Mouse (Mus musculus): ENCODE data around the gene Hist1h3b. TPM values are rescaled to one million over a fixed set of nuclear protein-coding genes. Genes with fewer than 3 reads are reported as not detected.
A peak's percentile ranks its signal among the peaks of the same experiment; 100 is the strongest.
"Not testable (repeated sequence)": the region's sequence is repeated elsewhere in the genome, so short reads cannot be mapped to it uniquely, and the experiment has no call there.

Hist1h3b gene
- polyA plus RNA-seq, 2 experiments: 6.5 to 52.4 TPM

GRCm38 (mm10) chr13:23708654-23709053, 43.4 kb upstream of the Hist1h3b start:
- Histone ChIP-seq H3K36me3 (ENCODE audit: control insufficient read depth, insufficient read depth, low read length) (no peaks in the 10 kb centered on the region), H3K9ac (ENCODE audit: low read depth, low read length, severe bottlenecking) (no peak overlapping the region), H3K9me3 (ENCODE audit: control insufficient read depth, low read length) (no peaks in the 10 kb centered on the region), H3K27ac (replicated peaks; ENCODE audit: low read depth, low read length) (no peak overlapping the region), H3K4me2 (replicated peaks; ENCODE audit: low read depth, low read length, severe bottlenecking) (no peak overlapping the region), H3K4me1 (ENCODE audit: control insufficient read depth, insufficient read depth, low read length) (peaks cover 10% of the 10 kb centered on the region), H3K4me3 (replicated peaks; ENCODE audit: low read length) (no peak overlapping the region), H3K27me3 (ENCODE audit: control insufficient read depth, insufficient read depth, low read length) (no peaks in the 10 kb centered on the region)
- ATAC-seq (ENCODE audit: low FRiP score, low read depth) (no peak), DNase-seq (ENCODE audit: low spot score) (no peak)
- 62% methylated on average over 4 of the region's 4 CpGs for WGBS
- no peak for TF ChIP-seq POLR2A (IDR thresholded peaks at IDR 0.05; ENCODE audit: borderline replicate concordance, extremely low read depth, insufficient read depth, insufficient read length)

GRCm38 (mm10) chr13:23709714-23710373, 42.2 kb upstream of the Hist1h3b start:
- Histone ChIP-seq H3K9ac (ENCODE audit: low read depth, low read length, severe bottlenecking) (peak overlapping the region; percentile 57), H3K36me3 (ENCODE audit: control insufficient read depth, insufficient read depth, low read length) (no peaks in the 10 kb centered on the region), H3K27ac (replicated peaks; ENCODE audit: low read depth, low read length) (no peak overlapping the region), H3K4me3 (replicated peaks; ENCODE audit: low read length) (peak overlapping the region; percentile 39), H3K4me2 (replicated peaks; ENCODE audit: low read depth, low read length, severe bottlenecking) (peak overlapping the region; percentile 64), H3K27me3 (ENCODE audit: control insufficient read depth, insufficient read depth, low read length) (no peaks in the 10 kb centered on the region), H3K4me1 (ENCODE audit: control insufficient read depth, insufficient read depth, low read length) (peaks cover 10% of the 10 kb centered on the region), H3K9me3 (ENCODE audit: control insufficient read depth, low read length) (no peaks in the 10 kb centered on the region)
- no peak for DNase-seq (ENCODE audit: low spot score)
- TF ChIP-seq POLR2A (IDR thresholded peaks at IDR 0.05; ENCODE audit: borderline replicate concordance, extremely low read depth, insufficient read depth, insufficient read length): no peak
- peak; percentile 21; the same call in 1 of the 2 replicates for ATAC-seq (ENCODE audit: low FRiP score, low read depth)
- WGBS: 16% methylated on average over 15 of the region's 15 CpGs

DNA sequence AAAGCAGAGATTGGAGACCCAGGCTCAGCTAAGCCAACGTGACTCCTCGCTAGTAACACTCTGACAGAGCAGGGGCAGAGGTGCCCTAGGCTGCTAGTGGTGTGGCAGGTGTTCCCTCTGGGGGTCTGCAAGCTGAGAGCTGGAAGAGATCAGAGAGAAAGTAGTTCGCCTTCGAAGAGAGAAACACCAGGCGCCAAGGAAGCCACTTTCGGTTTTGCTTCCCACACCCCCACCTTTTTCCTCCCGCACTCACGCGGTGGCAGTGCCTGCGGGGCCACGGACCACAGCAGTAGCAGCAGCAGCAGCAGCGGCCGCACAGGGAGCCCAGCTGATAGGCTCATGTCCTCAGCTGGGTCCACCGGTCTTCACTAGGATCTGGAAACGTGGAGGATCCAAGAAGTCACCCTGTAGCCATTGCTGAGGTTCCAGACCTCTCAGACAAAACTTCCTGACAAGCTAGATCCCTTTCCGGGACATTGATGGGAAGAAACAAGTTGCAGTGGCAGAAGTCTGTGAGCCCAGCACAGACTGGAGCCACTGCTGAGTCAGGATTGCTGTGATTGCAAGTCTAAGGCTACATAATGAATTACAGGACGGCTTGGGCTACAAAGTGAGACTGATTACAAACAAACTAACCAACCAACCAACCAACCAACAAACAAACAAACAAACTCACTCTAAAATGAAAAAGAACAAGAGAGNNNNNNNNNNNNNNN, 41.5 kb upstream of the Hist1h3b start, which contains the start of gene Hfe:
TSS of gene Hfe (minus strand) at position 481 of the 716 bp plus-strand sequence.
- peaks cover 10% of the 10 kb centered on the region for H3K4me1 ChIP-seq (ENCODE audit: control insufficient read depth, insufficient read depth, low read length)

DNA sequence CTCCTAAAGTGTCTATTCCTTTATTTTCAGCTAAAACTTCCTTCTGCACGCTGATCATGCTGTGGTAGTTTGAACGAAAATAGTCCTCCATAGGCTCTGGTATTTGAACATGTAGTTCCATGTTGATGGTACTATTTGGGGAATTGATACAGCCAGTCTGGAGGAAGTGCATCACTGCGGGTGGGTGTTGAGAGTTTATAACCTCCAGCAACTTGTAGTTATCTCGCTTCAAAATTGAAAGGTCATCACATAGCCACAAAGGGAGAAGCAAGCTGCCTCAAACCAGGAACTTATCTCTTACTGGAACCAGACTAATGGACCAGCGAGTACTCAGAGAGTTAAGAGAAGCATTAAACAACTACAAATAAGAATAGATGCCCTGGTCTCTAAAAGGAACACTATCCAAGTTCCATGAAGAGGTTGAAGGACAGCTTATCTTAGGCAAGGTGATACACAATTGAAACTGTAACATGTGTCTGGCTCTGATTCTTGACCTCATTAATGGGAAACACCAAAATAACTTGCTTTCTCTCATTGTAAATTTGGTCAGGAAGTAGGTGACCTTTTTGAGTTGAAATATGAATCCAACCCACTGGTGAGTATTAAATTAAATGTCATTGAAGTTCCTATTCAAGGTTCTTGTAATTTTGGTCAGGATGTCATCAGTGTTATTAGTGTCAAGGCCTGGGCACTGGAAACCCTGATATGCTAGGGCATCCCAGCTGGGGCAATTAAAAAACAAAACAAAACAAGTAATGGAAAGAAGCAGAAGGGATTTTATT, 35.6 kb upstream of the Hist1h3b start:
- no peak for TF ChIP-seq POLR2A (IDR thresholded peaks at IDR 0.05; ENCODE audit: borderline replicate concordance, extremely low read depth, insufficient read depth, insufficient read length)
- H3K4me2 ChIP-seq (replicated peaks; ENCODE audit: low read depth, low read length, severe bottlenecking): no peak overlapping the region
- ATAC-seq (ENCODE audit: low FRiP score, low read depth) (no peak), DNase-seq (ENCODE audit: low spot score) (no peak)
- no peak overlapping the region for H3K4me3 ChIP-seq (replicated peaks; ENCODE audit: low read length)
- H3K9me3 ChIP-seq (ENCODE audit: control insufficient read depth, low read length): no peaks in the 10 kb centered on the region
- 83% methylated on average over 5 of the region's 5 CpGs for WGBS
- no peaks in the 10 kb centered on the region for H3K36me3 ChIP-seq (ENCODE audit: control insufficient read depth, insufficient read depth, low read length)
- no peaks in the 10 kb centered on the region for H3K27me3 ChIP-seq (ENCODE audit: control insufficient read depth, insufficient read depth, low read length)
- 0 out of 2 replicates have a peak, but pooled peaks cover 5% of the 10 kb centered on the region for H3K4me1 ChIP-seq (ENCODE audit: control insufficient read depth, insufficient read depth, low read length)
- H3K9ac ChIP-seq (ENCODE audit: low read depth, low read length, severe bottlenecking): no peak overlapping the region
- H3K27ac ChIP-seq (replicated peaks; ENCODE audit: low read depth, low read length): no peak overlapping the region

More for the DNA sequence above, 41.5 kb upstream of the Hist1h3b start, which contains the start of gene Hfe:
- Histone ChIP-seq H3K4me3 (replicated peaks; ENCODE audit: low read length) (peak within 1 kb of the TSS; percentile 39), H3K27ac (replicated peaks; ENCODE audit: low read depth, low read length) (no peak within 1 kb of the TSS; the same call in 1 of the 2 replicates), H3K4me2 (replicated peaks; ENCODE audit: low read depth, low read length, severe bottlenecking) (peak within 1 kb of the TSS; percentile 64), H3K27me3 (ENCODE audit: control insufficient read depth, insufficient read depth, low read length) (no peaks in the 10 kb centered on the region), H3K36me3 (ENCODE audit: control insufficient read depth, insufficient read depth, low read length) (no peaks in the 10 kb centered on the region), H3K9ac (ENCODE audit: low read depth, low read length, severe bottlenecking) (peak within 1 kb of the TSS; percentile 57), H3K9me3 (ENCODE audit: control insufficient read depth, low read length) (no peaks in the 10 kb centered on the region)
- 2% methylated on average over 17 of the region's 17 CpGs for WGBS
- TF ChIP-seq POLR2A (IDR thresholded peaks at IDR 0.05; ENCODE audit: borderline replicate concordance, extremely low read depth, insufficient read depth, insufficient read length): no peak
- DNase-seq (ENCODE audit: low spot score): peak; percentile 36
- peak; percentile 42; the same call in 1 of the 2 replicates for ATAC-seq (ENCODE audit: low FRiP score, low read depth)

DNA sequence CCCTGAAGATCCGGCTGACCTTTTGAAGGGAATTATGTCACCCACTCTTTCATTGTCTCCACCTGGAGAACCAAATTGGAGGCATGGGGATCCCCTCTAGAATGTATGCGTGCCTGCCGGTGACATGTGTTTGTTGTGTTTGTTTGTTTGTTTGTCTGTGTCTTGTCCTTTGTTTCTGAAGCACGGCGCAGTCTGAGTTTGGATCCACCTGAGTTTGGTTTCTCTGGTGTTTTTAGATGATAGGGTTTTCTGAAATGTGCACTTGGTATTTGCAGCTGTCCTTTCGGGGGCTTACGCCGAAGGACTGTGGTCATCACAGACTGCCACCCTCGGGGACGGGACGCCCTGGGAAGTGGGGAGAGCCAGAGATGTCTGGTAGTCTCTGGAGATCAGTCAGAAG, 34.9 kb upstream of the Hist1h3b start:
- 55% methylated on average over 11 of the region's 11 CpGs for WGBS
- Histone ChIP-seq H3K36me3 (ENCODE audit: control insufficient read depth, insufficient read depth, low read length) (no peaks in the 10 kb centered on the region), H3K27ac (replicated peaks; ENCODE audit: low read depth, low read length) (no peak overlapping the region), H3K9ac (ENCODE audit: low read depth, low read length, severe bottlenecking) (no peak overlapping the region), H3K4me2 (replicated peaks; ENCODE audit: low read depth, low read length, severe bottlenecking) (no peak overlapping the region), H3K4me3 (replicated peaks; ENCODE audit: low read length) (no peak overlapping the region), H3K4me1 (ENCODE audit: control insufficient read depth, insufficient read depth, low read length) (0 out of 2 replicates have a peak, but pooled peaks cover 5% of the 10 kb centered on the region), H3K9me3 (ENCODE audit: control insufficient read depth, low read length) (no peaks in the 10 kb centered on the region), H3K27me3 (ENCODE audit: control insufficient read depth, insufficient read depth, low read length) (no peaks in the 10 kb centered on the region)
- ATAC-seq (ENCODE audit: low FRiP score, low read depth) (no peak), DNase-seq (ENCODE audit: low spot score) (no peak)
- no peak for TF ChIP-seq POLR2A (IDR thresholded peaks at IDR 0.05; ENCODE audit: borderline replicate concordance, extremely low read depth, insufficient read depth, insufficient read length)

GRCm38 (mm10) chr13:23717593-23718245, 34.3 kb upstream of the Hist1h3b start:
- not testable (repeated sequence) for H3K4me3 ChIP-seq (replicated peaks; ENCODE audit: low read length); H3K27ac ChIP-seq (replicated peaks; ENCODE audit: low read depth, low read length); H3K9ac ChIP-seq (ENCODE audit: low read depth, low read length, severe bottlenecking); H3K4me2 ChIP-seq (replicated peaks; ENCODE audit: low read depth, low read length, severe bottlenecking); DNase-seq (ENCODE audit: low spot score); ATAC-seq (ENCODE audit: low FRiP score, low read depth); H3K36me3 ChIP-seq (ENCODE audit: control insufficient read depth, insufficient read depth, low read length); H3K9me3 ChIP-seq (ENCODE audit: control insufficient read depth, low read length); H3K27me3 ChIP-seq (ENCODE audit: control insufficient read depth, insufficient read depth, low read length); H3K4me1 ChIP-seq (ENCODE audit: control insufficient read depth, insufficient read depth, low read length)
- WGBS: 8% methylated on average over 2 of the region's 2 CpGs

Measured in limb, embryonic 14.5 days (tissue).